Mouse (Mus musculus): ENCODE results near the gene Slc25a42. TPM values are rescaled to one million over a fixed set of nuclear protein-coding genes. Genes with fewer than 3 reads are reported as not detected.

Slc25a42 gene
- 10 to 100 TPM; 13.6 to 20.1 TPM for total RNA-seq (2023)

DNA sequence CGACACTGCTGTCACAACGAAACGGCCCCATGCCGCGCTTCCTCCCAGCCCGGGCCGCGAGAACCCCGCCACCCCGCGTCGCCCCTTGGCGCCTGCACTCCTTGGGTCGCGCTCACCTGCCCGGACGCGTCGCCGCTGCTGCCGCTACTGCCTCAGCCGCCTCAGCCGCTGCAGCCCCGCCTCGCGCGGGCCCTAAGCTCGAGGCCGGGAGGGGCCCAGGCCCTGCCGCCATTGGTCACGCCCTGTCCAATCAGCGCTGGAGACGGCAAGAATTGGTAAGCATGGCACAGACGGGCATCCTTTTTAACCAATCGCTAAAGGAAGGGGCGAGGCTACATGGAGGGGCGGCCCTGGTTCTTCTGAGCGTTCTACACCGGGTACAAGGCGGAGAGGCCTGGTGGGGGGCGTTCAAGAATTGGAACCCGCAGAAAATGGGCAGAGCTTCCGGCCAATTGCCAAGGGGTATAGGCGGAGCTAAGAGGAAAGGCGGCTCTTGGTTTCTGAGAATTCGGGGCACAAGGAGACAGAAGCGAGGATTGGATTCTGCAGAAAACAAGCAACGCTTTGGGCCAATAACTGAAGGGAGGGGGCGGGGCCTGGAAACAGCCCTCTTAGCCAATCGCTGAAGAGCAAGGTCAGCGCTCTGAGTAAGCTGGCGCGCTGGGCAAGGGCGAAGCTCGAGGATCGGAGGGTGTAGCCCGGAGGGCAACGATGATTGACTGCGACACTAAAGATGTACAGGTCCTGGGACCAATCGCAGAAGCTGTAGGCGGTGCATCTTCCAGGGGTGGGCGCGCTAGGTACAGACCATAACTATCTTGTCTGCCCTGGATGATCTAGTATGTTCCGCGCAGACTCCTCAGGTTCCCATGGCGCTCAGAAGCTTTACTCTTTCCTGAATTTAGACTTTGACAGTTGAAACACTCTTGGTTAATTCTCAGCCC is at the start of gene Slc25a42:
Gene Slc25a42 (minus strand): TSS at position 194 of the 944 bp plus-strand sequence.

DNA sequence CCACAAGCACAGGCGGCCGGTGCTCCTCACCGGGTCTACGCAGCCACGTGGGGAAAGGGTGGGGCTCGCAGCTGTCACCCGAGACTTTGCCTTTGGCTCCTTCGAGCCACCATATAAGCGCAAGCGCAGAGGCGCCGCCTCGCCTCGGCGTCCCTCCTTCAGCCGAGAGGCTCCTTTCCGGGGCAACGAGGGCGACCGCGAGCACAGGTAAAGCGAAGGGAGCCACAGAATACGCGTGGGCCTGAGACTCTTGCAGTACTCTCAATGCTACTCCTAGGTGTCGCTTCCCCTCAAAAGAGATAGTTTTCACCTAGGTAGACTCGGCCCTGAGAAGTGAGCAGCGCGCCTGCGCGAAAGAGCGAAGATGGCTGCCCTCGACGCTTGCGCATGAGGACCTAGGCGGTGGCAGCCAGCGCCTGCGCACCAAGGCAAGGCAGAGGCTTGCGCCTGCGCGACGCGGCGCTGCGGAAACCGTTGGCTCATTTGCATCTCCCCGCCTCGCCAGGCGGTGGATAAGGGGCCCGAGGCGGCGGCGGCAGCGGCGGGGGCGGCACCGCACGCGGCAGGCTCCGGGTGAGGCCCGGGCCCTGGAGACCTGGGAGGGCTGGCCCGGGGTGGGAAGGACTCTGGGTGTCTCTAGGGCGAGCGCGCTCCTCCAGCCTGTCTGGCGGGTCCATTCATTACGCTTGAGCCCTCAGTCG is 22.1 kb upstream of the Slc25a42 start, which contains the start of the genes Sugp2 and Armc6:
Gene Sugp2 (plus strand): TSS at position 147 of the 701 bp plus-strand sequence.
Gene Armc6 (minus strand): TSS at position 387 of the 701 bp plus-strand sequence.

DNA sequence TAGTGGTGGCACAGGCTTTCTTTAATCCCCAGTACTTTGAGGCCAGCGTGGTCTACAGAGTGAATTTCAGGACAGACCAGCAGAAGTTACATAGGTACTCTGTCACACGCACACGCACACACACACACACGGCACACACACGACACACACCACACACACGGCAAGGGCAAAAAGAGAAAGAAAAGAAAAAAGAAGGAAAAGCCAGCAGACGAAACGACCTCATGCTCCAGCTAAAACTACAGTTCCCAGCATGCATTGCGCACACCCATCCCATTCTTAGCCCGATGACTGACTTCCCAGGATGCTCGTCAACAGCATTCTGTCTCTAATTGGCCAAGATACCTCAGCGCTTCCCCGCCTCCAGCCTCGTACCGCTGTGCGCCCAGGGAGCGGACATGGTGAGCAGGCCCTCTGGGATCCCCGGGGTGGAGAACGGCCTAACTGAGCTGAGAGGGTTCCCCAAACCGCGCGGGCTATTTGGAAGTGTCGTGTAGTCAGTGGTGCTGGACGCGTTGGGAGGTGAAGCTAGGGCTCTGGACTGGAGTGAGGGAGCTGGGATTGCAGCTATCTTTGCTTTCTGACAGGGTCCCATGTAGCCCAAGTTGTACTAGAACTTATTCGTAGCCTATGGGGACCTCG is 39.9 kb downstream of the Slc25a42 start, which contains the start of gene Tmem161a:
Gene Tmem161a (plus strand): TSS at position 314 of the 639 bp plus-strand sequence.

DNA sequence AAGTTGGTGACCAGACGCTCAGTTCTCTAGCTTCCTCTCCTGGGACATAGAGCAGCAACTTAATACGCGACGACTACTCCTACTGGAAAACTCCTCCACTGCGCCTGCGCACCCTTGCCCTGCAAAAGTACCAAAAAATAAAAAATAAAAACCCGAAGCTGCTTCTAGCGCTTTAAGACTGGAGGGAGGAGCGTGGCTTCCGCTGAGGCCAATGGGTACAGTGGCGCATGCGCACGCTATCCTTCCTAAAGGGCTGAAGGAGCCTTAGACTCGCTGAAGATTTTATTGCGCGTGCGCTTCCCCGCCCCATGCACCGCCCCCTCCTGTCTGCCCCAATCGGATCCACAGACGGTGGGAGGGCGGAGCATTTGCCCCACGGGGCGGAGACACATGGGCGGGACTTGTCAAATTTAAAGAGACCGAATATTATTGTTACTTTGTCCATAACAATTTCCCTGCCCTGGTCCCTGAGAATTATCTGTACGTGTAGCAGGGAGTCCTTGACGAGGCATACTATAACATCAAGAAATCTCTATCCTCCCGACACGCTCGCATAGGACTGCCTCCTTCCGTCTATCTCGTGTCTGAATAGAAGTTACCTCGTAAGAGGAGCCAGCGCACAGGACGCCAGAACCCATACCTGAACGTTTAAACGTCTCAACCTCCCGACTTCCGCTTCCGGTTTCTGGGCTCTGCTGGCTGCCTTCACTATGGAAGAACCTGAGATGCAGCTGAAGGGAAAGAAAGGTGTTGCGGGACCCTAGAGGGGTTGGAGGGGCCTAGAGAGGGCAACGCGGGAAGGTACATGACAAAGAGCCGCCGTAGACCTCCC is 72.9 kb downstream of the Slc25a42 start, which contains the start of the genes Rfxank, Borcs8 and Mef2b:
Gene Rfxank (minus strand): TSS at position 129 of the 832 bp plus-strand sequence.
Gene Borcs8 (plus strand): TSS at position 474 of the 832 bp plus-strand sequence.
Gene Mef2b (plus strand): TSS at position 686 of the 832 bp plus-strand sequence.

Other genes starting within 250 kb of the Slc25a42 start
- gene Gatad2a, start 215.9 kb downstream of the Slc25a42 start, total RNA-seq (2023): 100 to 1,000 TPM; 104 to 106 TPM
- gene Mau2, start 169.6 kb downstream of the Slc25a42 start, total RNA-seq (2023): 100 to 1,000 TPM; 129 to 135 TPM
- 10 to 100 TPM; 46.4 to 48.4 TPM for gene Sugp1, start 169.5 kb downstream of the Slc25a42 start, total RNA-seq (2023)
- gene Tm6sf2, start 139.4 kb downstream of the Slc25a42 start, total RNA-seq (2023): 1 to 10 TPM; 1.1 to 1.3 TPM
- under 1 TPM in 1 of 2 experiments, not detected in 1; 0.15 TPM for gene Hapln4, start 128.8 kb downstream of the Slc25a42 start, total RNA-seq (2023)
- gene Ncan, start 91.4 kb downstream of the Slc25a42 start, total RNA-seq (2023): not detected
- gene Nr2c2ap, start 81.0 kb downstream of the Slc25a42 start, total RNA-seq (2023): 10 to 100 TPM; 35.6 to 41.8 TPM
- 10 to 100 TPM; 27.9 to 28.0 TPM for gene Rfxank, start 73.2 kb downstream of the Slc25a42 start, total RNA-seq (2023)
- 10 to 100 TPM; 60.7 to 72.8 TPM for gene Borcs8, start 72.8 kb downstream of the Slc25a42 start, total RNA-seq (2023)
- gene Mef2b, start 72.6 kb downstream of the Slc25a42 start, total RNA-seq (2023): 1 to 10 TPM; 2.7 to 3.8 TPM
- 10 to 100 TPM; 51.2 to 54.0 TPM for gene Tmem161a, start 39.9 kb downstream of the Slc25a42 start, total RNA-seq (2023)
- gene Sugp2, start 21.9 kb upstream of the Slc25a42 start, total RNA-seq (2023): 10 to 100 TPM; 85.2 to 91.8 TPM
- 10 to 100 TPM; 13.2 to 14.2 TPM for gene Armc6, start 22.2 kb upstream of the Slc25a42 start, total RNA-seq (2023)
- gene Homer3, start 70.5 kb upstream of the Slc25a42 start, total RNA-seq (2023): 1 to 10 TPM; 3.7 to 5.4 TPM
- gene Ddx49, start 90.2 kb upstream of the Slc25a42 start, total RNA-seq (2023): 100 to 1,000 TPM in 1 of 2 experiments, 10 to 100 TPM in 1; 94.8 to 103 TPM
- gene Cope, start 90.2 kb upstream of the Slc25a42 start, total RNA-seq (2023): 100 to 1,000 TPM; 113 to 144 TPM
- gene Cers1, start 103.5 kb upstream of the Slc25a42 start, total RNA-seq (2023): not detected
- not detected for gene Gdf1, start 117.5 kb upstream of the Slc25a42 start, total RNA-seq (2023)
- 10 to 100 TPM; 81.4 to 87.5 TPM for gene Upf1, start 141.0 kb upstream of the Slc25a42 start, total RNA-seq (2023)
- gene Comp, start 161.3 kb upstream of the Slc25a42 start, total RNA-seq (2023): 1 to 10 TPM; 1.0 to 1.7 TPM
- gene Crtc1, start 227.3 kb upstream of the Slc25a42 start, total RNA-seq (2023): 10 to 100 TPM; 22.0 to 24.7 TPM